Mouse (Mus musculus): Measurements from ENCODE around the gene Timd2.

DNA sequence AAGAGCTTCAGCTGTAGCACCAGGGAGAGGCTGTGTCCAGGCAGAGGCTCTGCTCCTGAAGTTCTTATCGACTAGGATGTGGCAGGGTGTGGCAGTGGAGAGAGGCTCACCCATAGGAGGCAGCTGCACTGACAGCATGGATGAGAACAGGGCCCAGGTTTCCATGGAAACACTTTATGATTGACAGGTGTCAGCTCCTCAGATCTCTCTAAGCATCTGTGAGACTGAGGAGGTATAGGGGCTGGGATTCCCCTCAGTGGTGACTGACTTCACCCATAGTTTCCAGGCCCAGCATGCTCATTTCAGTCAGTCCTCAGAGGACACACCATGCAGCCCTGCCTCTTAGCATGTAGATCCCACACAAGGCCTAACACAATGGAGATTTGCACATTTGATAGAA, 24.0 kb downstream of the Timd2 start:
- TF ChIP-seq TAL1 (IDR thresholded peaks at IDR 0.05; ENCODE audit: low read length) (no peak), GATA1 (IDR thresholded peaks at IDR 0.05; ENCODE audit: low read length) (no peak)

Measured in erythroblast, embryonic 14.5 days (primary cell).